Mouse (Mus musculus): ENCODE measurements around the gene Bbs12.

The Bbs12 gene

DNA sequence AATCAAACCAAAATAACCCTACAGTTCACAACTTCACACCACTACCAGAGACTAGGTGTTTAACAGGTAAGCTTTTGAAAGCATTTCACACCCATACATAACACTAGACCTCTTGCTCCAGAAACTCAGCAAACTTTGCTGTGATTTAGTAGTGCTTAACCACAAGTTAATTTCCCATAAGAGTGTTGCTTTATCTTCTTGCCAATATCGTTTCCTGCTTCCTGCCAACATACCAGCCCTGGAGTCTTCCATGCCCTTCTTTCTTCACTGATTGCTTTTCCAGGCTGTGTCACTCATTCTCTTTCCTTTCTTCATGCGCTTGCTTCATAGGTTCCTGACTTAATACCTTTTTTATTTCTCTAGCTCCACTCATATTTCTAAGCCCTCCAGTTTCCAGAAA is 16.1 kb downstream of the Bbs12 start:
- no peak for DNase-seq

DNA sequence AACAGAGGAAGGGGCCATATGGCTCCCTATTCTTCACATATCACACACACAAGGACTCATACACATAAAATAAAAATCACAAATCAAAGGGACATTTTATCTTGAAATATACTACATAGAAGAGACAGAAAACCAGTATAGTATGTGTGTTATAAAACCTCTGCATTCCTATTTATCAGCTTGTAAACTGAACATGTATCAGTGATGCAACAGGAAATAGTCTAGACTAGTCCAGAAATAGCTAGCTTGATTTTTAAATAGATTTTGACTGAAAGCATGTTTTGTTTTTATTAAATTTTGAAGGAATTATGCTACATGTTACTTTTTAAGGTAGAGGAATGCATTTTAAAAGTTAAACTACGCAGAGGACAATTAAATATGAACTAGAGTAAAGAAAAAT is 17.6 kb downstream of the Bbs12 start:
- DNase-seq: no peak

DNA sequence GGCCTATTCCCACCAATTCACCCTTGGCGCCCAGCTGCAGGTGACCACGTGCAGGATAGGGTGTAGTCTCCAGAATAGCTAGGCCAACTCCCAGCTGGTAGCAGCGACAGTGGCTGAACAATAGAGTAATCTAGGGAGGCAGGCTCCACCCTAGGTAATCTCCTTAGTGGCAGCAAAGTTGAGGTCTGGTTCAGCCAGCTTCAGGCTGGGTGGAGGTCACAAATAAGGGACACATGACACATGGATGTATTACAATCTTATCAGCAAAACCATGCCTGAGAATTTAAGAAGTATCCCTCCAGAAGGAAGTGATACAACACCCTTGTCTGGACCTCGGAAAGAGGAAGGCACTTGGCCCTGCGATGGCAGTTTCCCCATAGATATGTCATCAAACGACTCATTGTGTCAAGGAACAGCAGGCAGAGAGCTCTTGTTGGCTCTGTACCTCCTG is 19.7 kb downstream of the Bbs12 start:
- DNase-seq: no peak

DNA sequence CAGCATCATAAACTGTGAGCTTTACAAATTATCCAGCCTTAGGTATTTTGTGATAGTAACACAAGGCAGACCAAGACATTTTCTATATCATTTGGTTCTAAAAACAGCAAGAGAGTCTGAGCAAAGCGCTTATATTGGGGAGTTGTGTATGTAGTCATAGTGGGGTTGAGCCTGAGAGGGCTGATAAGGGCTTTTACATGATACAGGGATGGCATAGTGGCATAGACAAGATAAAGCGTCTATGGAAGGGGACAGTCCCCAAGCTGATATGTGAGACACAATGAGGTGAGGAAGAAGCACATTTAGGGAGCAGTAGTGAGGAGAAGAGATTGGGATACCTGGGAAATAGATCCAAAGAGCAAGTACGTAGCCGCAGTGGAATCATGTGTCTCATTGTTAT is 21.7 kb downstream of the Bbs12 start:
- no peak for DNase-seq

DNA sequence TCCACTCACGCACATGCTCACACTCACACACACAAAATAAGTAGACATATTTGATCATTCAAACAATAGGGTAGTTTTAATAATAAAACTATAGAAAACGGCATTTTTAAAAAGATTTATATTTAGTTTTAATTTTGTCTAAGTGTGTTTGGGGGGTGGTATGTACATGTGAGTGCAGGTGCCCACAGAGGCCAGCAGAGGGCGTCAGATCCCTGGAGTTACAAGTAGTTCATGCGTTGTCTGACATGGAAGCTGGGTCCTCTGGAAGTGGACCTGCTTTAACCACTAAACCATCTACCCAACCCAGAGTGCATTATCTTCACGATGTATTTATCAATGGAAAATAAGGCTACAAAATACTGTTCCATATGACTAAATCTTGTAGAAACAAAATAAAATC is 28.8 kb downstream of the Bbs12 start:
- DNase-seq: no peak

DNA sequence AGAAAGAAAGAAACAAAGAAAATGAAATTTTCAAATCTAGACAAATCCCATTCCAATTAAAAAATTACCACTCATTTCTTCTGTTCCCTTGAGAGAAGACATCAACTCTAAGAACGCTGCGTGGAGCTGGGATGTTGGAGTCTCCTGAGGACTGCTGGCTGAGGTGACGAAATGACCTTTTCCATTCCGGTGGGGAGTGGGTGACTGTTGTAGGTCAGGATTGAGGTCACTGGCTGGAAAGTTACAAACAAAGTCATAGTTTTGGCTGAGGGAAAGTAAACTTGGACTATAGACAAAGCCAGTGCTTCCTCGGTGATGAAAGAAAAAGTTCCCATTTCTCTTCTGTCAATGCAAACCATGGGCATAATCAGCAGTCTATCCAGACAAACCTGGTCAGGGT is 30.5 kb downstream of the Bbs12 start:
- no peak for DNase-seq

DNA sequence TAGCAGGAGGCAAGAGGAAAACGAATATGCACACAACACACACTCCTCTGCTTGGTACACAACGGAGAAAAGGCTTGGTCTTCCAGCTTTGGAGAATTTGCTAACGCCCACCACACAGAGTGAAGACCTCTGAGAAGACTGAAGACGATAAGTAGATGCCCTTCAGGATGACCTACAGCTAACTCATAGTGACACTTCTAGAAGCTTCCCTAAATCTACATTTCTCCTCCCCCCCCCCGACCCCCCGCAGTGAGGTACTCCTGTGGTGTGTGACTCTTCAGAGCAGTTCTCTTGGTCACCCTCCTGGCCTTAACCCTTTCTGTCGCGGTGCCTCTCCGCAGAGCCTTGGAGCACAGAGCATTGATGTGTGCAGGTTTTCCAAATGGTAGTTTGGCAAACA is 35.3 kb downstream of the Bbs12 start:
- DNase-seq: no peak

DNA sequence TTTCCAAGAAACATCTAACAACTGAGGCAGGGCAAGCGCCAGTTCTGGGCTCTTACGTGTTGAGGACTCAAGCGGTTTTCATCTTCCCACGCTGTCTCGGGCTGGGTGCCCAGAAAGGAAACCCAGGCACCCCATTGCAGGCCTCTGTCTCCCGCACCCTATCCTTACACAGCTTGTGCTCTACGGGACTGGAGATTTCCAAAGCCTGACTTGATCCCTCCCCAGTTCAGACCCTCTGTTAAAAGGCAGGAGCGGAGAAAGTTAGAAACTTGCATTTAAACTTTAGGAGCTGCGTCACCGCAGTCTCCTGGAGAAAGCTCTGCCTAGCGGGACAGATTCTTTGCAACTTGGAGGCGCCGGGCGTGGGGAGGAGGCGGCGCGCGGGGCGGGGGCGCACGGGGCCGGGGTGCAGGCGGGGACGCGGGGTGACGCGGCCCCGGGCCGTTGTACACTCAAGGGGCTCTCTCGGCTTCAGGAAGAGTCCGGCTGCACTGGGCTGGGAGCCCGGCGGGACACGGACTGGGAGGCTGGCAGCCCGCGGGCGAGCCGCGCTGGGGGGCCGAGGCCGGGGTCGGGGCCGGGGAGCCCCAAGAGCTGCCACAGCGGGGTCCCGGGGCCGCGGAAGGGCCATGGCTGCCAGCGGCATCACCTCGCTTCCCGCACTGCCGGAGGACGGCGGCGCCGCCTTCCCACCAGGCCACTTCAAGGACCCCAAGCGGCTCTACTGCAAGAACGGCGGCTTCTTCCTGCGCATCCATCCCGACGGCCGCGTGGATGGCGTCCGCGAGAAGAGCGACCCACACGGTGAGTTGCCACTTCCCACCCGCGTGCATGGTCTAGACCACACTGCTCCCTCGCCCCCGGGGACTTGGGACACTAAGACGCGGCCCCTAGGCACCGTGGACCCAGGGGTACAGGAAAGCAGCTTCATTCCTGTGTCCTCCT is 36.1 kb downstream of the Bbs12 start, which contains the start of gene Fgf2:
Fgf2 (plus strand) TSS at position 126 of the 945 bp plus-strand sequence.
- no peak for DNase-seq

DNA sequence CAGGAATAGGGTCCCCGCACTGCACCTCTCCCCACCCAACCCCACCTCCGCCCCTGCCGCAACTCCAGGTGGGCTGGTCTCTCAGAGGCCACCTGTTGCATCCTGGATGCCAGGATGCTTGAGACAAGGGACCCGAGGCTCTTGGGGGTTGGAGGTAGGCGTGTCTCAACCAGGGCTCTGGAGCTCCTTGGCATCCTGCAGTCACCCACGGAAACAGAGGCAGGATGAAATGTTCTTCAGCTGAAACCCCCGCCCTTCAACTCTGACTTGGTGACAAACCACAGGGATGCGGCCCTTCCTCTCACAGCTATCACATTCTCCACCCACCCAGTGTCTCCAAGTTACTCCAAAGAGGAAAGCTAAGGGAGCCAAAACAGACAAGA is 36.8 kb downstream of the Bbs12 start:
- DNase-seq: no peak

DNA sequence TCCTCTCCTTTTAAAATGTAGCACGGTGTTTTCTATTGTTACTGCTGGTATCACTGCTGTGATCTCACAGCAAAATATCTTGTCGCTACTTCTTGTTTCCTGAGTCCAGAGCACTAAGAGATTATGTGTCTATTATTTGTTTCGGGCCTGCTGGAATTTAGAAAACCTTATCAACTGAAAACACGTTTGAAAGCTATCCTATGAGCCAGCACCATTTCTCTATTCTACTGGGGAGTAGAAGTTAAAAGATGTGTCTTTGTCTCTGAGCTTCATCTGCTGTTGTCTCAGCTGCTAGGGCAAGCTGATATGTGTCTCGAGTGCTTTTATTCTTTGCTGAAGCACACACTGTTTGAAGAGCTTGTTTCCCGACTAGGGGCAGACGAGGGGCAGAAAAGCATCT is 38.0 kb downstream of the Bbs12 start:
- no peak for DNase-seq

DNA sequence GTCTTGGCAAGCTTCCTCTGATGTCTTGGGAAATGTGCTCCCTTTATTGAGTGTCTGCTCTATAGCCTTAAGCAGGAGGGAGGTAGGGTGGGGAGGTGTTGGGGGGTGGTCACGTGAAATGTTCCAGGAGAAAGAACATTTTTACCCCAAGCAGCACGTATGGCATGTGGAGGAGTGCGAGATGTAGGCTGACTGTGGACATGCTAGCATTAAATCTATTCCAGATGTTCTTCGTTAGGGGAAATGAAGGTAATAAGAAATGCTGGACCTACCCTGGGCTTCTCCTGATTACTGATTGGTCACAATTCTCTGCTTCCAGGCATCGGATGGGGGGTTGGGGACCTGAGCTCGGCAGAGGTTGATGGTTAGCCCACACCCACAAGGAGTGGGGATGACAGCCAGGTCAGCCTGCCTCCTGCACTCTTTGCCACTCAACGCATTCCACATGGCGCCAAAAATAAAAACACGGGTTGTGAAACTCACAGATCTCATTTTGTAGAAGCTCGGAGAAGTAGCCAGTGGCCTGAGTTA is 41.7 kb downstream of the Bbs12 start:
- no peak for DNase-seq

DNA sequence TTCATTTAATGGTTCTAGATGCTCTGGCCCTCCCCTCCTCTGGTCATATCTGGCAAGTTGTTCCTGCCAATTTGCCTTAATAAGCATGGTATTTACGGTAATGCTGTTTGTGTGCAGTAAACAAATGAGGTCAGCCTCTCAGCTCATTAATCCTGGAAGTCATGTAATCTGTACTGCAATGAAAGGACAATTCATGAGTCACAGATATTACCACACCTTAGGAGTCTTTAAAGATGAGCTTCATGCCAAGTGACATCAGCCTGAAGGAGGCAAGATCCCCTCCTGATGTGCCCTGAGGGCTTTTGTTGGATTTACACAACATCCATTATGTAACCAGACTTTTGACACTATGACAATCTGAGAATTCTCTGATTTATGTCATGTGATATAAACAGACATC is 42.4 kb downstream of the Bbs12 start:
- DNase-seq: no peak

DNA sequence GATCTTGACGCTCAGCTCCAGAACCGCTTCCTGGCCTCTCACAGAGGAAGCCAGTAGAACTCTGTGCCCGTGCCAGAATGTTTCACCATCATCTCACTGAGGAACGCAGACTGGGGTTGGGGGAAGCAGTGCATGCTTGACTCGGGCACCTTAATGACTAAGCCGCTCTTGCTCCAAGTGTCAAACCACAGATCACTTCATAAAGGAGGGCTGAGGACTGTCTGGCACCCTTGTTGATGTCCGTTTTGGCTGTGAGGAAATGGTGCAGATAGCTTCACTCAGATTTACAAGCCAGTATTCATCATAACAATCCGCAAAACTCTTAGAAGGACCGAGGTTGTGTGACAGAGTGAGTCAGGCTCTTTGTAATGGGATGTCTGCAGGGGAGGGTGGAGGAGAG is 48.4 kb downstream of the Bbs12 start:
- DNase-seq: no peak

DNA sequence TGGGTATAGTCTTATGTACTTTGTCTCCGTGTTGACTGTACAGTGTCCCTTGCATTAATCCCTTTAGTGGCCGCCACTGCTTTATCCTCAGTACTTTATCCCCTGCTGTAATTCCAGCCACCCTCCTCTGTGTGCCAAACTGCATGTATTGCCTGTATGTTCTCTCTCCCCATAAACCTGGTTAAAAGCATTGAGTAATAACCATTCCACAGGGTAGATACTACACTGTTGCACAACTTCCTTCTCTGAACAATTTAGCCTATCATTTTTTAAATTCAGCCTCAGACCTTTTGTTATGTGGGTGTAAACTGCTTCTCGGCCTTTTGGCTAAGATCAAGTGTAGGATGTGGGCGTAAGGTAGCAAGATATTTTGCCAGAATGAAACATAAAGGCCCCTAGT is 52.8 kb downstream of the Bbs12 start:
- DNase-seq: no peak

DNA sequence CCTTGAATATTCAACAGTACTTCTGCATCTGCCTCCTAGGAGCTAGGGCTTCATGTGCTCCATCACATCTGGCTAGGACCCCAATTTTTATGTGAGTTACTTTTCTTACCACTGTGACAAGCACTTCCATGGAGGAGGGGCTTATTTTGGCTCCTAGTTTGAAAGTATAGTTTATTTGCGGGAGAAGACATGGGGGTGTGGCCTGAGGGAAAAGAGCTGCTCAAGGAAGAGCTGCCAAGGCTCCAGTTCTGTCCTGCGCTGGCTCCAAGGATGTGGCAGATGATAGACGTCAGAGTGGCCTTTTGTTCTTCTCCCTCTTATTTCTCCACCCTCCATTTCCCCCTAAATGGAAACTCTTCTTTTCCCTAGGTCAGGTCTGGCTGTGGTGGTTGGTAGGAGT is 53.6 kb downstream of the Bbs12 start:
- DNase-seq: no peak

DNA sequence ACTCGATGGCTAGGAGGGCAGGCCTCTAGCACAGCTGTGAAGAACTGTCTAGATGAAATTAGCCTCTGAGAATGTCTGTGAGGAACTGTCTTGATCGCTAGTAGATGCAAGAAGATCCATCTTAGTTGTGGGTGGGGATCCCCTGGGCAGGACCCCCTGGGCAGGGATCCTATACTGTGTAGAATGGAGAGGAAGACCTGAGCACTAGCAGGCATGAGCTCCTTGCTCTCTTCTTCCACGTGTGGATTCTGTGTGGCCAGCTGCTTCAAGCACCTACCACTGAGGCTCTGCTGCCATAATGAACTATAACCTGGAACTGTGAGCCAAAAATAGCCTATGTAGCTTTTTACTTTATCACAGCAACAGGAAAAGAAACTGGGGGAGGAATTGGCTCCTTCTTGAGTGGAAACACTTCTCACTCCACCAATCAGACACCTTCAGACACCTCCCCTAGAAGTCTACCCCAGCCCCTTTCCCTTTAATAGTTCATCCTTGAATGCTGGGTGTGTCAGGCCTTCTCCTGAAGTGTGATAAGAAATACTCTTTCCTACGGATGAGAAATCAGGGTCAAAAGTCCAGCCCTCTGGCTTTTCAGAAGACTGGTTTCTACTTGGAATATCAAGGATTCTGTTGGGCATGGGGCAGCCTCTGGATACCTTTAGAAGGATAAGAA is 54.2 kb downstream of the Bbs12 start:
- DNase-seq: no peak

DNA sequence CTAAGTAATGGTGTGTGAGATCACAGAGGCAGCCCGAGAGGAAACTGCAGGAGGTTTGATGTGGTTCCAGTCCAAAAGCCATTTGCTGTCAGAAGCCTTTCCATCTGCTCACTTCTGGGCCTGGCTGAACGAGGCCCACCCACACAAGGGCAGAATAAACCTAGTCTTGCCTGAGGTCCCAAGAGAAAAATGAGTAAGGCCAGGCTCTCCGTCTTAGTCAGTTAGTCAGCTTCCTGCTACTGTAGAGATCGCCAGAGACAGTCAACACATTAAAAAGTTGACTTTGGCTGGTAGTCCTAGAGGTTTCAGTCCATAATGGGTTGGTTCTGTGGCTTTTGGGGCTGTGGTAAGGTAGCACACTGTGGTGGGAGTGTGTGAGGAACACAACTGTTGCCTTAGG is 58.1 kb downstream of the Bbs12 start:
- no peak for DNase-seq

All from cerebellum, adult 8-10 months (tissue).